Mouse (Mus musculus) left cerebral cortex, adult 18-20 months (tissue): ENCODE measurements around the gene Fem1b. TPM values are rescaled to one million over a fixed set of nuclear protein-coding genes. Genes with fewer than 3 reads are reported as not detected.
A peak's percentile ranks its signal among the peaks of the same experiment; 100 is the strongest.
"Not testable (repeated sequence)": the region's sequence is repeated elsewhere in the genome, so short reads cannot be mapped to it uniquely, and the experiment has no call there.

Experiments
- DNase-seq, 2 experiments: peaks; one replicate each; pipeline ENCODE4 v3.0.0; 2021 to 2022; ENCODE audit warnings: low spot score in 2 of 2, mixed read lengths in 1 of 2
- long read RNA-seq, 2 experiments: library from polyadenylated mRNA; stranded (forward); transcript quantifications; one replicate each; pipeline ENCODE4 v2.0.0; 2021
- total RNA-seq, 2 experiments: library from RNA; stranded (reverse); gene quantifications; 2 replicates each; pipeline ENCODE4 v1.2.3; 2021

Gene Fem1b
- total RNA-seq: 100 to 1,000 TPM; 109 to 114 TPM
- long read RNA-seq, experiment 1, full-length matches to known transcripts: 35 of 55 reads
- long read RNA-seq, experiment 1, partial matches to known transcripts: 0 of 55 reads
- long read RNA-seq, experiment 1, other reads (novel, unspliced or antisense): 20 of 55 reads
- long read RNA-seq, experiment 2, full-length matches to known transcripts: 20 of 41 reads
- long read RNA-seq, experiment 2, partial matches to known transcripts: 0 of 41 reads
- long read RNA-seq, experiment 2, other reads (novel, unspliced or antisense): 21 of 41 reads

DNA sequence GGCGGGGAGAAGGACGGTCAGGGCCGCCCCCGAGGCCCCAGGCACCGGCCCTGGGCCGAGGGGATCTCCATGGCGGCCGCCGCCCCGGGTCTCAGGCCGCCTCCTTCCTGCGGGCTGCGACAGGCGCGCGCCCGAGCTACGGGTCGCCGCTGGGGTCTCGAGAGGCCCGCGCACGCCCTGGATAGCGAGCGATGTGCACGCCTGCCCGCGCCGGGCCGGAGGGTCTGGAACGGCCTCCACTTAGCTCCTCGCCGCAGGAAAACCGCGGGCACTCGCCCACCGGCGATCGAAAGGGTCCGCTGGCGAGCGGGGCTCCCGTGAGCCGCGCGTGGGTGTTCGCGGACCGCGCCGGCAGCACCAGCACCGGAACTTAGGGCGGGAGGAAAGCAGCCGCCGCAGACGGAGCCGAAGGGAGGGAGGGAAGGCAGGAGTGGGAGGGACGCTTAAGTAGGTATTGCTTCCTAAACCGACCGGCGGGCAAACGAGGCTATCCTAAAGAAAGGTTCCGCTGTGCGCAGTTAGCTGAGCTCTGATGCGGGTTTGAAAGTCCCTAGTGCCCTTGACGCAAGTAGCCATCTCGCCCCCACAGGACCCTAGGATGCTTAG lies at the start of gene Fem1b:
Gene Fem1b, minus strand, starts transcription at position 419 of the 606 bp plus-strand sequence.
- peak; percentile 87 to 88 for DNase-seq

DNA sequence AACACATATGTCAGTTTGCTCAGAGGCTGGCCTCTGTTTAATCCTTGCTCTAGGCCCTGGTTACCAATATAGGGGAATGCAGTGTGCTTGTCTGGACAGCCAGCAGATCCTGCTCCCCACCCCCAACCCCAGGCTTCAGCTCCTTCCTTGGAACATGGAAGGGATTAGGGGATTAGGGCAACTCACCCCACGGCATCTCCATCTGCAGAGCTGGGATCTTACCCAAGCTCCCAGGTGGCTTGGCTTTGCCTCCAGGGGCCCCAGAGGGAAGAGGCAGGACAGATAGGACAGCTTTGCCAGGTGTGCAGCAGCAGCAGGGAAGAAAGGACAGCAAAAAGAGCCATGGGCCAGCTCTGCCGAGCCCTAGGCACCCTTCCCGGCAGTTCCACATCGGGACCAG lies 49.1 kb upstream of the Fem1b start:
- DNase-seq: no peak

GRCm38 (mm10) chr9:62860102-62860501 lies 48.4 kb upstream of the Fem1b start:
- DNase-seq: not testable (repeated sequence)

- DNase-seq: no peak
These were observed 46.7 kb upstream of the Fem1b start for GRCm38 (mm10) chr9:62858266-62859019.

- no peak for DNase-seq
These were observed 46.1 kb upstream of the Fem1b start, which contains the start of gene Calml4 for GRCm38 (mm10) chr9:62857719-62858261. TSS of gene Calml4 (plus strand) at chr9:62858080.

DNA sequence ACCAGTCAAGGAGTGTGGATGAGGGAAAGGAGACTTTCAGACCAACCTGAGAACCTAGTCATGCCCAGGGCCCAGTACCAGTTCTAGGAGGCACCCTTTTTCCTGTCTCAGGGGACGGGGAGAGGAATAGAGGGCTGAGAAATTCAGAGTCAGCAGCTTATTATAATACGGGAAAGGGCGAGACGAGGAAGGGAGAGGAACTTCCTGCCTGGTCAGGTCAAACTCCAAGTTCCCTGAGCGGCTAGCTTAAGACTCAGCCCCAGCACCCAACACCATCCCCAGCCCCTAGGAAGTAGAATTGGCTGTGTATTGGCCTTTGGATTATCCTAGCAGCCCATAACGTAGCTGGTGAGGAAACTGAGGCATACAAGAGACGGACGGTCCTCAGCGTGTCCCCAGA lies 45.5 kb upstream of the Fem1b start:
- DNase-seq: no peak

- no peak for DNase-seq
These were observed 42.7 kb upstream of the Fem1b start for GRCm38 (mm10) chr9:62854483-62854882.

DNA sequence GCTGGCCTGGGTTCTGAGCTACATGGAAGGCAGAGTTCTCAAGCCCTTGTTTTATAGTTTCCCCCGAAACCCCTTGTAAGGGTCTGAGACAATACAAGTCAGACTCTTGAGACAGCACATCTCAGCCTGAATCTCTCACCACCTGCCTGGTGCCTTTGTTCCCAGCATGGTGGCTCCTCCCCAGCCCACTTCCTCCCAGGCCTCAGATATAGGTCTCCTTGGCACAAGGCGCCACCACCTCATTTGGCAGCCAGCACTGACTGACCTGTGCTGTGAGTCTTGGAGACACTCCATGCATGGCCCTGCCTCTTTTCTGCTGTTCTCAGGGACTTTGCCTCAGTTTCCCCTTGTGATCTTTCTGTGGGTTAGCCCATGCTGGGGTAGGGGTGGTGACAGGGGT lies 39.8 kb upstream of the Fem1b start:
- no peak for DNase-seq

DNA sequence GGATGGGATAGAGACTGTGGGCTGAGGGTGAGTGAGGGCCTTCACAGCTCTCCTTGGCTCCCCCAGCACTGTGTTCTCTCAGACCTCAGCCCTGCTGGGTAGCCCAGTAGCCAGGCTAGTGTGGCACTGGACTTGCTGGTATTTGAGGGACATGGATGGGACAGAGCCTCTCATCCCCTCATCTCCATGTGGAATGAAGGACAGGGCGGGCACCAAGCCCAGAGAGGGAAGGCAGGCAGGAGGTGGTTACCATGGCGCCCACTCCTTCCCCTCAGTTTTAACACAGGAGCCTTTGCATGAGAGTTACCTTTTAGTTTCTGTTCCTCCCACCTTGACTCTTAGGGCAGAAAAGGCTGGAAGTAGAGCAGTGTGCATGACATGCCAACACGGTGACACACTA lies 36.9 kb upstream of the Fem1b start:
- no peak for DNase-seq

DNA sequence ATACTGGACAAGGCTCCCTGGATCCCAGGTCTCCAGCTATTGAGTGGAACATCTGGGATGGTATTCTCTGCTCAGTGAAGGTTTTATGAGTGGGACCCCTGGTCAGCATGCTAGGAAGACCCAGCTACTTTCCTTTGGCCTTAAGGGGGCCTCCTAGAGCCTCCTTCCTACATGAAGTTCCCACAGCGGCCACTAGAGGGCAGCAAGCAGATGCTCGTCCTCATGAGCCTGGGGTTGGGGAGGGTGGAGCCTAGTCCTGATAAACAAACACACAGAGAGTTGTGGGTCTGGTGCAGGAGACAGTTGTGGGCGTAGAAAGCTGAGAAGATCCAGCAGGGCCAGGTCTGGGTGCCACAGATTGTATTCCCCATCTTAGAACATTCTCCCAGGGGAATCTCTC lies 36.0 kb upstream of the Fem1b start:
- peak; percentile 85 to 92 for DNase-seq

- no peak for DNase-seq
These were observed 32.7 kb upstream of the Fem1b start for GRCm38 (mm10) chr9:62844461-62844860.

DNA sequence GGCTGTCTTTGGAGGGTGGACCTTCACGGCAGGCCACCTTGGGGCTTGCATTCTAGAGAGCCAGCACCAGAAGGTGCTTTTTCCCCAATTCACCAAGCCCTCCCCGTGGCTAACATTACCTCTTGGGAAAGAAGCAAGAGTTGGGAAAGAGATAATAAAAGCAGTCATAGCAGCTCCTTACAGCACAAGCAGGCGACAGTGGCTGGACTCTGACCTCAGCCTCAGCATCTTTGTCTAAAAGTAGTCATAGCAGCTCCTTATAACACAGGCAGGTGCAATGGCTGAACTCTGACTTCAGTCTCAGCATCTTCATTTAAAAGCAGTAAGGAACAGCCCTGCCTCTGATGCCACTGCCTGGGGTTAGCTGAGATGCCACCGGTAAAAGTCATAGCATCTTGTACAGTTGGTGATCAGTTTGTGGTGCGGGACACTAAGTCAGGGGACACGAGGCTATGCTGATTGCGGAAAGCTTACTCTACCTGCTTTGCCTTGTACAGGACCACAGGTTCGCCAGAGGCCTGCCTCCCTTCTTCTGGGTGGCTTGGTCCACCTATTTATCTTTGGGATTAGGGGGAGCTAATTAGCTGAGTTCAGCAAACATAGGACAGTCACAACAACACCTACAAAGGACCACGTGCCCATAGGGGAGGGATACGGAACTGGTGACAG lies 31.8 kb upstream of the Fem1b start:
- no peak for DNase-seq

DNA sequence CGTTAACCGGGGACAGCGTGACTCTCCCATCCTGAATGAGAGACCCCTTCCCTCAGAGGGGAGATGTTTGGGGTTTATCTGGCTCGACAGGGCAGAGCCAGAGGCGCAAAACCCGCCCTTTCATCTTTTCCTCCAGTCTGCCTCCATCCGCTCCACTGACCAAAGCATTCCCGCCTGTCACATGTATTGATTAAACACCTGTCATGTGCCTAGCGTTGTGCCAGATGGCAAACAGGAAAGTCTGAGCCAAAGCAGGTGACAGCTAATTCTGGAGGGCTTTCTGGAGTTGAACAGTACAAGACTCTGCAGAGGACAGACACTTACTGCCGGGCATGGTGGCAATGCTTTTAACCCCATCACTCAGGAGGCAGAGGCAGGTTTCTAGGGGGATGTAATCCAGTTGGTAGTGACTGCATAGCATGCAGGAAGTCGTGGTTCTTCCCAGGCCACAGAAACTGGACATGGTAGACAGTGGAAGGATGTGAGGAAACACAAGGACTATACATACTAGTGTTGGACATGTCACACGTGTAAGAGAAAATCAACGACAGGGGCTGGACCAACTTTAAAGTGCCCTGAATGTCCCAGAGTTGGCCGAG lies 27.5 kb upstream of the Fem1b start:
- no peak for DNase-seq

DNA sequence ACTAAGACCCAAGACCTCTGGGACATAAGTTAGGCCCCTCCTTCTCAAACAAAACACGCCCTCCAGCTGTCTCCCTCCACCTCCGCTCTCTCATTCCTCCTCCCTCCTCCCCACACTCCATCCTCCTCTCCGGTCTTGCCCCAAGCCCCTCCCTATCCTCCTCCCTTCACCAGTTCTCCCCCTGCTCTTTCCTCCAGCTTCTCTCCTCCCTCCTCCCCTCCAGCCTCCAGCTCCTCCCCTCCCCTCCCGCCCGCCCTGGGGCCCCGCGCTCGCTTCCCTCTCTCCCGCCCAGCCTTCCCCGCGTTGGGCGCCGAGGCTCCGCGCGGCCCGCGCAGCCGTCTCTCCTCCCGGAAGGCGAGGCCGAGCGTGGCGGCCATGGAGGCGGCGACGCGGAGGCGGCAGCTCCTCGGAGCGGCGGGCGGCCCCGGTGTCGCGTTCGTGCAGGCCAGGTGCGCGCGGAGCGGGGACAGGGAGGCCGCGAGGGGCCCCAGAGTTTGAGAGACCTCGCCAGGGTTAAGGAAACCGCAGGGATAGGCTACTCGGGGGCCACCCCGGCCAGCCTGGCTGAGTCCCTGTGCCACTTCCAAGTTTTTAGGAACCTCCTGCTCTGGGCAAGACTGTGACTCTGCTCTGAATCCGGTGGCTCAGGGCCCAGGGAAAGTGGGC lies 26.9 kb upstream of the Fem1b start, which contains the start of gene Cln6:
Gene Cln6, plus strand, starts transcription at position 280 of the 666 bp plus-strand sequence.
- peak; percentile 58 to 71 for DNase-seq

GRCm38 (mm10) chr9:62838146-62838505 lies 26.4 kb upstream of the Fem1b start:
- no peak for DNase-seq

DNA sequence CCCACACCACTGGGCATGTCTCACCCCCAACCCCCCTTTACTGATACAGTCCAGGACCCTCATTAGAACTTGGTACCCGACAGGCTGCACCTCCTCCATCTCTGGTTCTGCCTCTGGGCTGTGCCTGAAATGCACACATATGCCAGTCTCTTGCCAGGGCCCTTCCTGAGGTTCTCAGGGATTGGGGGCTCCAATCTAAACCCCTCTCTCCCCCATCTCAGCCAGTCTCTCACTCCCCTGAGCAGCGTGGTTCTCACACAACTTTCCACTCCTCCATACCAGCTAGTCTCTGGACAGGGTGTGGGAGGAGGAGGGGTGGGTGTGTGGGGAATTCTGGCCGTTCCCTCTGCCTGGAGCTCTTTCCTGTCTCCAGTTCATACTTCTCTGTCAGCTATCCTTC lies 25.9 kb upstream of the Fem1b start:
- DNase-seq: no peak

GRCm38 (mm10) chr9:62835705-62836446 lies 24.1 kb upstream of the Fem1b start:
- DNase-seq: no peak

DNA sequence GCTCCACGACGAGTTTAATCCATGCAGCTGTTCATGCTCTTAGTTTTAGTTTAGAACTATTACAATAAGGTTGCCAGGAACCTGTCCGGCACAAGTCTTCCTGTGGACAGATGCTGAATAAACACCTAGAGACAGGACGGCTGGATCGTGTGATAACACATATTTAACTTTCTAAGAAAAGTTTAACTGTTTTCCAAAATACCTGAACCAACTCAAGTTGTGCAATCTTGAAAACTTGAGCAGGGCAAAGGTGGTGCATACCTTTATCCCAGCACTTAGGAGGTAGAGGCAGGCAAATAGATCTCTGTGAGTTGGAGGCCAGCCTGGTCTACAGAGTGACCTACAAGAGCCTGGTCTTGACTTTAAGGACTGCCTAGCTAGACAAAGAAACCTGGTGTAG lies 23.2 kb upstream of the Fem1b start:
- DNase-seq: no peak

GRCm38 (mm10) chr9:62829877-62830276 lies 18.1 kb upstream of the Fem1b start:
- DNase-seq: no peak

GRCm38 (mm10) chr9:62828662-62829086 lies 16.9 kb upstream of the Fem1b start:
- DNase-seq: peak; percentile 91 to 95
